Mouse (Mus musculus) testis, adult 2 months (tissue): Measurements from ENCODE around the gene Tent5a. TPM values are rescaled to one million over a fixed set of nuclear protein-coding genes. Genes with fewer than 3 reads are reported as not detected.

Experiments
- H3K27ac ChIP-seq: fragments of 200-500 bp; 2 replicates; pipeline ENCODE4 v1.5.1; 2012; ENCODE audit warnings: low read depth, low read length; ENCODE audit not compliant: control insufficient read depth, insufficient read depth
- H3K27me3 ChIP-seq: fragments of 200-500 bp; 2 replicates; pipeline ENCODE4 v1.6.1; 2012; ENCODE audit warnings: mild to moderate bottlenecking, low read length, moderate library complexity; ENCODE audit not compliant: control insufficient read depth, insufficient read depth
- H3K36me3 ChIP-seq: fragments of 200-500 bp; 2 replicates; pipeline ENCODE4 v1.6.1; 2012; ENCODE audit warnings: mild to moderate bottlenecking, low read length; ENCODE audit not compliant: control insufficient read depth, insufficient read depth
- H3K4me1 ChIP-seq: fragments of 200-500 bp; 2 replicates; pipeline ENCODE4 v1.6.1; 2012; ENCODE audit warnings: low read length; ENCODE audit not compliant: control insufficient read depth, insufficient read depth
- H3K4me3 ChIP-seq: fragments of 200-500 bp; 2 replicates; pipeline ENCODE4 v1.5.1; 2012; ENCODE audit warnings: low read depth, mild to moderate bottlenecking, low read length, moderate library complexity, mixed read lengths; ENCODE audit not compliant: control insufficient read depth
- CTCF ChIP-seq: fragments of 200-500 bp; IDR thresholded peaks from 2 replicates; pipeline ENCODE4 v1.5.1; 2012; ENCODE audit warnings: low read depth, mild to moderate bottlenecking, inconsistent platforms, low read length, moderate library complexity; ENCODE audit not compliant: control insufficient read depth, insufficient read depth, insufficient replicate concordance
- POLR2A ChIP-seq: fragments of 200-500 bp; IDR thresholded peaks from 2 replicates; pipeline ENCODE4 v1.6.1; 2012; ENCODE audit warnings: low read depth, mild to moderate bottlenecking, inconsistent platforms, low read length, moderate library complexity; ENCODE audit not compliant: control insufficient read depth
- polyA plus RNA-seq: library from polyadenylated mRNA; depleted of rRNA; stranded (reverse); fragments of >200 nt; gene quantifications from 2 replicates; pipeline ENCODE4 v1.2.3, GENCODE M21; 2012; rRNA removed

Tent5a gene
- polyA plus RNA-seq, 1 experiment: 0.28 TPM

DNA sequence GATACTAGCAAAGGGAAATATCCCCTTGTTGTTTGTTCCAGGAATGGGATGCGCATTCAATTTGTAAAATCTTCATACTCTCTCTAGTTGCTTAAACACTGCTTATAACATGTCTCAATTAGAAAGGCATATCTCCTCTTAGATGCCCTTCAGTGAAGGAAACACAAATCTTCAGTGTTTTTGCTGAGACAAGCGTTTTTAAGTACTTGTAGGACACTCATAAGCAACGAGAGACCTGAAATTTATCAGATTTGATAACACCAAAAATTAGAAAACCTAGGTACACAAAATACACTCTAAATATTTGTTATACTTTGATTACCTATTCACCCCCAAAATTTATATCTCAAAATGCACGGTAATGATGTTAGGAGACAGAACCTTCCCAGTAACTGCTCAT, 24.3 kb downstream of the Tent5a start:
- Histone ChIP-seq H3K36me3 (no peaks in the 10 kb centered on the region), H3K27ac (no peak overlapping the region)

DNA sequence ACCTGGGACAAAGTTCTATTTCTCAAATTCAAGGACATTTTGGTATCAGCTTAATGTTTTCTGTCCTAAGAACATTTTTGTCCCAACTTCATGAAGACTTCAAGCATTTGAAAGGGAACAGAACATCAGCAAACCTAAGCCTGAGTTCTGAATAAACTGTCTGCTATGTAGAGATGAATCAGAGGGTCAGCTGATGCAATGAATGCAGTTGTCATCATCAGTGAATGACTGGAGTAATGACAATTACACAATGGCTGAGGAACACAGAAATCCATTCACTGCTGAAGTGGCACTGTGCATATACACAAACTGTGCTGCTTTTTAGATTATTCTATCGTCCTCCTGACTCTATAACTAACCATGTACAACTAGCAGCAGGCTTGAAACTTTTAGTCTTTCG, 53.0 kb downstream of the Tent5a start:
- no peaks in the 10 kb centered on the region for H3K27me3 ChIP-seq
- H3K4me3 ChIP-seq: no peak overlapping the region
- H3K27ac ChIP-seq: no peak overlapping the region
- no peaks in the 10 kb centered on the region for H3K36me3 ChIP-seq
- H3K4me1 ChIP-seq: no peaks in the 10 kb centered on the region
- TF ChIP-seq CTCF (no peak), POLR2A (no peak)

More for the DNA sequence above, 24.3 kb downstream of the Tent5a start:
- H3K4me3 ChIP-seq: no peak overlapping the region
- H3K27me3 ChIP-seq: no peaks in the 10 kb centered on the region
- no peak for TF ChIP-seq POLR2A
- TF ChIP-seq CTCF: no peak
- no peaks in the 10 kb centered on the region for H3K4me1 ChIP-seq

Other genes starting within 250 kb of the Tent5a start
- not detected in 2 replicates for gene Gm11114, start 14.6 kb downstream of the Tent5a start, polyA plus RNA-seq